Mouse (Mus musculus) brain, embryonic 14.5 days (tissue): ENCODE measurements around the gene Gtf3c2. TPM values are rescaled to one million over a fixed set of nuclear protein-coding genes. Genes with fewer than 3 reads are reported as not detected.

Source experiments
- DNase-seq: peaks from one replicate; pipeline ENCODE4 v3.0.0-alpha.2; 2011; ENCODE audit warnings: low read depth
- CTCF ChIP-seq: fragments of 200-500 bp; IDR thresholded peaks from 2 replicates; pipeline ENCODE4 v1.5.1; 2012; ENCODE audit warnings: inconsistent platforms, mild to moderate bottlenecking, moderate library complexity, borderline replicate concordance; ENCODE audit not compliant: insufficient read depth, insufficient read length; ENCODE audit errors: extremely low read depth
- POLR2A ChIP-seq: fragments of 200-500 bp; IDR thresholded peaks from 2 replicates; pipeline ENCODE4 v1.6.1; 2012; ENCODE audit warnings: mild to moderate bottlenecking, inconsistent platforms, borderline replicate concordance; ENCODE audit not compliant: poor library complexity, insufficient read depth, insufficient read length, severe bottlenecking; ENCODE audit errors: extremely low read depth
- polyA plus RNA-seq: library from polyadenylated mRNA; depleted of rRNA; stranded (reverse); fragments of >200 nt; gene quantifications from 2 replicates; pipeline ENCODE4 v1.2.3, GENCODE M21; 2012

Gtf3c2 gene
- polyA plus RNA-seq, 1 experiment = 94.3 TPM

DNA sequence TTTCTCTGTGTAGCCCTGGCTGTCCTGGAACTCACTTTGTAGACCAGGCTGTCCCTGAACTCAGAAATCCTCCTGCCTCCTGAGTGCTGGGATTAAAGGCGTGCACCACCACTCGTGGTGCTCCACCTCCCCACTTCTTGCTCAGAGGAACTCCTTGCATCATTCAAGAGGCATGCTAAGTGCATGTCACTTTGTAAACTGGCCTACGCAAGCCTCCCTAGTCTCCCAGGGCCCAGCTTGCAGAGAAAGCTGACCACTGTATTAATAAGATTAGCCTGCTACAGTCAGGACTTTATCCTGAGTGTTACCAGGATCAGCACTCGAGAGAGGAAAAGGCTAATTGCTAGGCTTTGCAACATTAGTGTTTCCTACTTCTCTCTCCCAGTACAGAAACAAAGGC, 11.3 kb downstream of the Gtf3c2 start:
- TF ChIP-seq CTCF (no peak), POLR2A (no peak)
- no peak for DNase-seq

DNA sequence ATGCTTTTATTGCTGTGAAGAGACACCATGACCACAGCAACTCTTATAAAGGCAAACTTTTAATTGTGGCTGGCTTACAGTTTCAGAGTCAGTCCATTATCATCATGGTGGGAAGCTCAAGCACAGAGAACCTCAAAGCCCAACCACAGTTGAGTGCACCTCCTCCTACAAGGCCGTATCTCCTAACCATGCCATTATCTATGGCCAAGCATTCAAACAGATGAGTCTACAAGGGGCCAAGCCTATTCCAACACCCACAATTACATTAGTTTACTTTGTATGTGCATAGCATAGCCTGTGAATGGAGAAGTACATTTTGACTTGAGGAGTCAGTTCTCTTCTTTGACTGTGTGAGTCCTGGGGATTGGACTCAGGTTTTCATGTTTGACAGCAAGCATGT, 15.1 kb downstream of the Gtf3c2 start:
- DNase-seq = no peak
- TF ChIP-seq POLR2A = no peak
- no peak for TF ChIP-seq CTCF

DNA sequence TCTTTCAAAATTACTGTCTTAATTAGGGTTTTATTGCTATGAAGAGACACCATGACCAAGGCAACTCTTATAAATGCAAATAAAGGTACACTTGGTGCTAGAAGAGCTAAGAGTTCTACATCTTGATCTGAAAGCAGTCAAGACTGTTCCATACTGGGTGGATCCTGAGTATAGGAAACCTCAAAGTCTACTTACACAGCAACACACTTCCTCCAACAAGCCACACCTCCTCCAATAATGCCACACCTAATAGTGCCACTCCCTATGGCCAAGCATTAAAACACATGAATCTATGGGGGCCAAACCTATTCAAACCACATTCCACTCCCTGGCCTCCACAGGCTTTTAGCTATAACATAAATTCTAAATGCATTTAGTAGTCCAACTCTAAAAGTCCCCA, 17.5 kb downstream of the Gtf3c2 start:
- TF ChIP-seq POLR2A = no peak
- no peak for TF ChIP-seq CTCF
- no peak for DNase-seq

DNA sequence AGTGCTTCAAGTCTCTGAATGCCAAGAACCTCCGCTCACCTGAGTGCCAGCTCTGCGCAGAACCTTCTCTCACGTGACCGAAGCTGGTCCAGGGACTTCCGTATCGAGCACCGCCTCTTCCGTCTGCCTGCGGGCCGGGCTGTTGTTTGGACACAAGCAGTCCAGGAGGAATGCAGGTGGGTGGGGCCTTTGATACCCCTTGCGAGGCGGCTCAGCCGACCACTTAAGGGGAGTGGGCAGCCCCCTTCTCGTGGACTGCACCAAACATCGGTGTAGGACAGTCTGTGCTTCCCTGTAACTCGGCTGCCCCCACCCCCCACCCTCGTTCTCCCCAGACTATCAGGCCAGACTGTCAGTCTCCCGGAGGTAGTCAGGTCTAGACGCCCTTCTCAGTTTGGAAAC, 25.8 kb downstream of the Gtf3c2 start, which contains the start of gene Mpv17:
Mpv17 (minus strand) TSS at position 100 of the 402 bp plus-strand sequence.
- TF ChIP-seq POLR2A = peak; percentile 63; the same call in 1 of the 2 replicates
- no peak for TF ChIP-seq CTCF
- DNase-seq = peak; percentile 95

DNA sequence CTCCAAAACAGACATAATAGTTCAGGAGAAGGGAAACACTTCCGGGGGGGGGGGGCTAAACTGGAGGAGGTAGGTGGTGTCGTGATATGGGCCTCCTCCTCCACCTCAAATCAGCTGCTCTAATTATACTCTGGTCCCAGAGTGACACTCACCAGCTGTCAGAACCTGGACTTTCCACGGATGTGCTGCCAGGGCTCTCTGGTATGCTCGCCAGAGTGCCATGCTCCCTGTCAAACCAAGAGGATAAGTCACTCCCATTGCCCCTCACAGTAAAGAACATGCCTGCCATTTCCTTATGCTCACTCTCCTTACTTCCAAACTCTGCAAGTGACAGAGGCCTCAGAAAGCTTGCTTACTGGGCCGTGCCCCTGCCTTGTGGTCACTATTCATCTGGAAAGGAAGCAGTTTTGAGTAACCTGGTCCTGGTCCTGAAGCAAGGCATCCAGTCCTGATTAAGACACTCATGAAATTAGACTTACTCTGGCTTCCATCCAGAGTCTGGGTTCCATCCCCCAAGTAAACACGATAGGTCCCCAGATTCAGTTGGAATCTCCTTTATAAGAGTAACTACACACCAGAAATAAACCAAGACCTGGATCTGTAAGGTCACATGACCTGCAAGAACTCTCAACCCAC, 26.3 kb downstream of the Gtf3c2 start:
- TF ChIP-seq POLR2A = no peak
- TF ChIP-seq CTCF = no peak
- no peak for DNase-seq

DNA sequence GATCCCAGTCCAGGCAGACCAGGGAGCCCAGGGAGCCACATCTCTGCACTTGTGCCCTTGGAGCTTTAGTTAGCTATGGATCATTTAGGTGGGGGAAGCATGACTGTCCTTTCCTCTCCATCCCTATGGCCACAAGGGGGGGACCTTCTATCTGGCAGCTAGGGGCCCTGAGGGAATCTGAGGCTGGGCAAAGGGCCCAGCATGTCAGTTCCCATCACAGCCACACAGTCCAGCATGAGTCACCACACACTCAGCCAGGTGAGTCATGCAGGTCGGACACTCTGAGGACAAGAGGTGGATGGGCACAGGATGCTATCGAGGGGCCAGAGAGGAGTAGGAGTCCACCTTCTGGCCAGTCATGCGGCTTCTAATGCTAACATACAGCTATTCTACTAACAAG, 28.2 kb downstream of the Gtf3c2 start:
- DNase-seq = no peak
- TF ChIP-seq CTCF (no peak), POLR2A (no peak)

DNA sequence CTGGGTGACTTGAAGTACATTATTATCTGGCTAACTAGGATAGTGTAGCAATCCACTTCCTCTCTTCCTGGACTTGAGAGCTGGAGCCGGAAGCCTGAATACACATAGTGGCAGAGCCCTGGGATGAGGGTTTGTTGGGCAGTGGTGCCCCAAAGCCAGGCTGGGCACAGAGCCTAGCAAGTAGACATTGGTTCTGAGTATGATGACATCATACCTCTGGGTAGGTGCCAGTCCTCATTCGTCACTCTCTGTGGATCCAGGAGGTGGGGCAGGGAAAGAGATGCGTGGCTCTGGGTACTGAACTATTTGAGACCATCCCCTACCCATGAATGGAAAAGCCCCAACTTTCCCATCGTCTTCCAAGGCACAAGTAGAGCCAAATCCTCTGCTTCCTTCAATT, 30.2 kb downstream of the Gtf3c2 start:
- DNase-seq = no peak
- TF ChIP-seq CTCF (no peak), POLR2A (no peak)

DNA sequence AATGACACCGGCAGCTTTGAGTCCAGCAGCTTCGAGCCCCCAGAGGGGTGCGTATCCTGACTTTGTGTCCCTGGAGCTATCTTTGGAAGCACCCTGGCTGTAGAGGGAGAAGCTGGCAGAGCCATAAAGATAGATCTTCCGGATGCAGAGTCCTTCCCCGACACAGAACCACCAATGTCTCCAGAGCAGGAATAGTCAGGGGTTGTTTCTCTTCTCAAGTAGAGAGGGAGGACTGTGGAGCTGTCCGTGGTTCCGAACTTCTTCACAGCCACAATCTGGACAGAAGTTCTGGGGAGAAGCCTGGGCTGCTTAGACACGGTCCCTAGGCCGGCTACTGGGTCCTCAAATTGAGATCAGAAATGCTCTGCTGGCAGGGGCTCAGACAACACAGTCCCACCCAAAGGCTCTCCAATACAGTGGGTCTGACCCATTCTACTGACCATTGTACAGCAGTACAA, 40.9 kb downstream of the Gtf3c2 start:
- DNase-seq = no peak
- TF ChIP-seq CTCF = no peak
- no peak for TF ChIP-seq POLR2A

DNA sequence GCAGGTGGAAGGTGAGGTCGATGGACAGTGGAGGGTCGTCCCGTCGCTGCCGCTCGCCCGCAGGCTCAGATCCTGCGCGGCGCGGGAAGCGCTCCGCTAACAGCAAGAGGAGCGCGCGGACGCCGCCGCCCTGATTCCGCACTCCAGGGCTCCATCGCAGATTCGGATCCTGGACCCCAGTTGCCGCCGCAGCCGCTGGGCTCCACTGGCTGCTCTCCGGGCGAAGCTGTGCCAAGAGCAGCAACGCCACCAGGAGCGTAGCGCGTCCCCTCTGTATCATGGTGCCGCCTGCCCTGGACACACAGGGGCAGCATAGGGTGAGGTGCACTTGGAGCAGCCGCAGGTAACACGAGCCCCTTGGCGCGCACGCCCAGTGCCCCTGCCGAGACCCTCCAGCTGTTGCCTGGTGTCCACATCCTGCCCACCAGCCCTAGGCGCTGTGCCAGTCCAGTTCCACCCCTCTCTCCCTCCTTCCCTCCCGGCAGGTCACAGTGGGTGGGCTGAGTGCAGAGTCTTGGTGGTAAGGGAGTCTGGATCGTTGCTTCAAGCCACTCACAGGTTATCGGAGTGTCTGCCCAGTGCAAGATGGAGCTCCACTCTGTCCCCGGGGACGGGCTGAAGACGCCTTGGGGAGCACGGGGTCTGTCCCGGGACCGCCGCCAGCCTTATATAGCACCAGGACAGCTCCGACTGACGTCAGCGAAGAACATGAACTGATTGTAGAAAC, 41.5 kb downstream of the Gtf3c2 start, which contains the start of gene Ucn:
Ucn (minus strand) TSS at position 589 of the 727 bp plus-strand sequence.
- peak; percentile 3 for DNase-seq
- TF ChIP-seq POLR2A (no peak), CTCF (no peak)

DNA sequence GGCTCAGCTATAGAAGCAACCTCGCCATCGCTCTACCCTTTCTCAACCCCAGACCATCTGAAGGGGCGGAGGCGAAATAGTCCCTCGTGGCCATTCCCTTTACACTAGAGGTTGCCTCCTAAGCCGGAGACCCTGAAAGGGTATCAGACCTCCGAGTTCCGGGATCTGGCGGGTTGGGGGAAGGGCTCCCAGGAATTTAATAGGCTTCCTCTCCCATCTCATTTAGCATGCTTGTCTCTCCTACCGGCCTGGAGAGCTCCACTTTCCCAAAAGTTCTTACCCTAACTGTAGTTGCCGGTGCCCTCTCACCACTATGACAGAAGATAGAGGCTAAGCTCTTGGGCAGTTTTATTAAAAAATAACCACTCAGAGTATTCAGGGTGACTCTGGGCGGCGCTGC, 42.3 kb downstream of the Gtf3c2 start:
- no peak for DNase-seq
- TF ChIP-seq POLR2A = no peak
- no peak for TF ChIP-seq CTCF

DNA sequence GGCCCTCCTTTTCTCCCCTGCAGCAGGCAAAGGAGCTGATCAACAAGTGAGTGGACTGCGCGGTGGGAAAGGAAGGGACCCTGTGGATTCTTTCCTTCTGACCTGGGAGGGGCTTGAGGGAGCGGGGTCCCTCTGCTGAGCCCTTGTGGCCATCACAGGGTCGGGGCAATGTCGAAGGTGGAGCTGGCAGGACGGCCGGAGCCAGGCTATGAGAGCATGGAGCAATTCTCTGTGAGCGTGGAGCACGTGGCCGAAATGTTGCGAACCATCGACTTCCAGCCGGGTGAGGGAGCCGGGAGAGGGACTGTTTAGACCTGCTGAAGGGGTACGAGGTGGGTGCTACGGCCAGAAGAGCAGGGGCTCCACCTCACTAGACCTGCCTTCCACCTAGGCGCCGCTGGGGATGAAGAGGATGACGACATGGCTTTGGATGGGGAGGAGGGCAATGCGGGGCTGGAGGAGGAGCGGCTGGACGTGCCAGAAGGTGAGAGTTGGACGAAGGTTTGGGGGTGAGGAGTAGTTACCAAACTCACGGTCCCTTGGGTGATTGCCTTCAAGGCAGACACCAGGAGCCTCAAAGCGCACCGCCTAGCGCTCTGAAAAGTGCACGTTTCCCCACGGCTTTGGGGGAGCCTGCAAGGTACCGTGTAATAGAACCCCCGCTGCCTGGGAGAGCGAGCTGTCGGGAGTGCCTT, 43.1 kb downstream of the Gtf3c2 start:
- TF ChIP-seq CTCF (no peak), POLR2A (no peak)
- no peak for DNase-seq
